In genomic region chr2:166105911-166106310, GRCm38 (mm10) we compare ENCODE assay signal across 12 mouse cellular contexts. TPM values are rescaled to one million over a fixed set of nuclear protein-coding genes. Genes with fewer than 3 reads are reported as not detected.
A peak's percentile ranks its signal among the peaks of the same experiment; 100 is the strongest.
DNase-seq lines count a peak whose midpoint lies in the region; ATAC-seq and TF ChIP-seq lines count a peak whose summit lies in the region.
"Had no signal": no experiment of that assay in that cellular context is flagged by ENCODE, and none has a peak within 500 bp of the region (broad histone marks: within the 10 kb centered on the region; RNA-seq: fewer than 3 reads in every experiment).

No protein-coding gene starts in this region.

- H3K4me3 ChIP-seq in heart, embryonic 16.5 days (ENCODE audit: low read length) = no peak overlapping the region
- H3K4me3 ChIP-seq in lung, embryonic 14.5 days (ENCODE audit: low read depth, low read length) = no peak overlapping the region
- no peak overlapping the region for H3K4me3 ChIP-seq in lung, adult 2 months (replicated peaks; ENCODE audit: extremely low read depth, low read depth, low read length)
- no peak overlapping the region for H3K4me3 ChIP-seq in hindbrain, postnatal 0 days (ENCODE audit: low read length)
- no peak overlapping the region for H3K4me3 ChIP-seq in stomach, embryonic 16.5 days (replicated peaks; ENCODE audit: low read length)
- H3K4me3 ChIP-seq: forebrain, embryonic 12.5 days had no signal

- ATAC-seq in heart, embryonic 16.5 days (replicated peaks; ENCODE audit: extremely low read depth, insufficient read depth, low FRiP score) = peak; percentile 50
- no peak for ATAC-seq in lung, embryonic 14.5 days (ENCODE audit: insufficient read depth)
- no peak for ATAC-seq in hindbrain, postnatal 0 days
- ATAC-seq in stomach, embryonic 16.5 days (ENCODE audit: insufficient read depth, low FRiP score) = 0 out of 2 replicates have a peak, but pooled peaks have one; percentile 2

- H3K36me3 ChIP-seq in heart, embryonic 16.5 days (ENCODE audit: control insufficient read depth, insufficient read depth) = no peaks in the 10 kb centered on the region
- no peaks in the 10 kb centered on the region for H3K36me3 ChIP-seq in lung, embryonic 14.5 days (ENCODE audit: insufficient read depth)
- no peaks in the 10 kb centered on the region for H3K36me3 ChIP-seq in hindbrain, postnatal 0 days (ENCODE audit: insufficient read depth, low read length)
- H3K36me3 ChIP-seq in stomach, embryonic 16.5 days (ENCODE audit: control insufficient read depth, insufficient read depth, low read length) = no peaks in the 10 kb centered on the region

- TF ChIP-seq POLR2A in lung, adult 2 months (IDR thresholded peaks at IDR 0.05; ENCODE audit: borderline replicate concordance, extremely low read depth, low read depth, low read length) = no peak

- DNase-seq in heart, postnatal 4 days = no peak
- DNase-seq in lung, embryonic 14.5 days = no peak
- DNase-seq in lung, adult 2 months = no peak
- DNase-seq in hindbrain, postnatal 0 days (ENCODE audit: low spot score) = no peak
- no peak for DNase-seq in thymus, postnatal 0 days (ENCODE audit: low spot score)
- DNase-seq: adrenal gland, postnatal 10 days; gastrocnemius, postnatal 36 days; kidney, adult 8-10 months had no signal

- peak overlapping the region; percentile 37; the same call in 1 of the 2 replicates for H3K9ac ChIP-seq in heart, embryonic 16.5 days (ENCODE audit: low read length)
- H3K9ac ChIP-seq in lung, embryonic 14.5 days = no peak overlapping the region
- no peak overlapping the region for H3K9ac ChIP-seq in hindbrain, postnatal 0 days (replicated peaks; ENCODE audit: low read length)
- H3K9ac ChIP-seq in stomach, embryonic 16.5 days (ENCODE audit: low read length) = 0 out of 2 replicates have a peak overlapping the region, but pooled peaks have one; percentile 3
- H3K9ac ChIP-seq: forebrain, embryonic 12.5 days had no signal

- H3K27me3 ChIP-seq in heart, embryonic 16.5 days (ENCODE audit: control insufficient read depth, insufficient read depth, low read length) = no peaks in the 10 kb centered on the region
- no peaks in the 10 kb centered on the region for H3K27me3 ChIP-seq in lung, embryonic 14.5 days (ENCODE audit: insufficient read depth, low read length)
- no peaks in the 10 kb centered on the region for H3K27me3 ChIP-seq in hindbrain, postnatal 0 days (ENCODE audit: insufficient read depth, low read length)
- no peaks in the 10 kb centered on the region for H3K27me3 ChIP-seq in stomach, embryonic 16.5 days (ENCODE audit: control insufficient read depth, insufficient read depth, low read length)
- H3K27me3 ChIP-seq: forebrain, embryonic 12.5 days had no signal

- H3K9me3 ChIP-seq in heart, embryonic 16.5 days (replicated peaks; ENCODE audit: control insufficient read depth, low read length) = no peaks in the 10 kb centered on the region
- H3K9me3 ChIP-seq in lung, embryonic 14.5 days (ENCODE audit: low read depth, low read length) = no peaks in the 10 kb centered on the region
- no peaks in the 10 kb centered on the region for H3K9me3 ChIP-seq in hindbrain, postnatal 0 days (ENCODE audit: low read length)
- no peaks in the 10 kb centered on the region for H3K9me3 ChIP-seq in stomach, embryonic 16.5 days (replicated peaks; ENCODE audit: control insufficient read depth, low read length)
- H3K9me3 ChIP-seq: forebrain, embryonic 12.5 days had no signal

- H3K4me1 ChIP-seq in heart, embryonic 16.5 days (ENCODE audit: control insufficient read depth, insufficient read depth, low read length) = peaks cover 36% of the 10 kb centered on the region
- no peaks in the 10 kb centered on the region for H3K4me1 ChIP-seq in lung, embryonic 14.5 days (ENCODE audit: insufficient read depth)
- H3K4me1 ChIP-seq in lung, adult 2 months (ENCODE audit: control insufficient read depth, insufficient read depth, low read length) = no peaks in the 10 kb centered on the region
- no peaks in the 10 kb centered on the region for H3K4me1 ChIP-seq in hindbrain, postnatal 0 days (ENCODE audit: insufficient read depth, low read length)
- H3K4me1 ChIP-seq in stomach, embryonic 16.5 days (ENCODE audit: control insufficient read depth, insufficient read depth, low read length) = peaks cover 23% of the 10 kb centered on the region

- no peak for TF ChIP-seq CTCF in lung, embryonic 14.5 days (IDR thresholded peaks at IDR 0.05; ENCODE audit: low read depth)
- no peak for TF ChIP-seq CTCF in lung, adult 2 months (IDR thresholded peaks at IDR 0.05; ENCODE audit: insufficient read depth, low read length)
- TF ChIP-seq CTCF in hindbrain, postnatal 0 days (IDR thresholded peaks at IDR 0.05; ENCODE audit: low read depth) = no peak

- 55% methylated on average over 9 of the region's 9 CpGs for WGBS in heart, embryonic 16.5 days
- WGBS in lung, embryonic 14.5 days = 73% methylated on average over 9 of the region's 9 CpGs
- WGBS in lung, adult 2 months = 65% methylated on average over 9 of the region's 9 CpGs
- WGBS in hindbrain, postnatal 0 days = 77% methylated on average over 9 of the region's 9 CpGs
- WGBS in stomach, embryonic 16.5 days = 55% methylated on average over 9 of the region's 9 CpGs

- peak overlapping the region; percentile 81 for H3K27ac ChIP-seq in heart, embryonic 16.5 days (ENCODE audit: low read length)
- H3K27ac ChIP-seq in lung, embryonic 14.5 days (ENCODE audit: low read depth) = peak overlapping the region; percentile 12; the same call in 1 of the 2 replicates
- H3K27ac ChIP-seq in hindbrain, postnatal 0 days = peak overlapping the region; percentile 4; the same call in 1 of the 2 replicates
- peak overlapping the region; percentile 63; the same call in 1 of the 2 replicates for H3K27ac ChIP-seq in stomach, embryonic 16.5 days (ENCODE audit: low read length)
- H3K27ac ChIP-seq: forebrain, embryonic 12.5 days had no signal

- H3K4me2 ChIP-seq in heart, embryonic 16.5 days (ENCODE audit: low read depth, low read length) = no peak overlapping the region; the same call in 1 of the 2 replicates
- no peak overlapping the region for H3K4me2 ChIP-seq in lung, embryonic 14.5 days
- no peak overlapping the region for H3K4me2 ChIP-seq in hindbrain, postnatal 0 days (ENCODE audit: low read depth, low read length)
- no peak overlapping the region for H3K4me2 ChIP-seq in stomach, embryonic 16.5 days (ENCODE audit: low read depth, low read length)
- H3K4me2 ChIP-seq: forebrain, embryonic 12.5 days had no signal

RNA-seq across cellular contexts. Expression of gene Sulf2, which starts 49.6 kb away (rescaled TPM):
- 61.8 and 73.3 TPM in 2 replicates for polyA plus RNA-seq in heart, embryonic 16.5 days (2015; fragmentation: Nextera tagmentation; extraction: Ambion mirVana)
- total RNA-seq in heart, postnatal 4 days (2021) = 100 to 1,000 TPM; 124 to 129 TPM
- 51.1 and 57.6 TPM in 2 replicates for polyA plus RNA-seq in lung, embryonic 14.5 days (2014; fragmentation: Nextera tagmentation; extraction: Ambion mirVana)
- 37.6 and 44.2 TPM in 2 replicates for polyA plus RNA-seq in lung, adult 2 months (2012; rRNA removed)
- 111 and 114 TPM in 2 replicates for total RNA-seq in hindbrain, postnatal 0 days (2014; rRNA removed)
- polyA plus RNA-seq in hindbrain, postnatal 0 days (2015; fragmentation: Nextera tagmentation; extraction: Ambion mirVana) = 71.4 and 81.6 TPM in 2 replicates
- polyA plus RNA-seq in stomach, embryonic 16.5 days (2015; fragmentation: Nextera tagmentation; extraction: Ambion mirVana) = 119 and 124 TPM in 2 replicates
- 9.4 and 12.6 TPM in 2 replicates for polyA plus RNA-seq in thymus, postnatal 0 days (2015; fragmentation: Nextera tagmentation; extraction: Ambion mirVana)
- total RNA-seq: CH12.LX had no signal

Comparison
In these comparisons a context has a peak if more than half of its experiments do, and no peak if none do; other contexts are left out.
1. ATAC-seq: peak in heart, embryonic 16.5 days (single experiment) and stomach, embryonic 16.5 days (single experiment); none in lung, embryonic 14.5 days (single experiment) and hindbrain, postnatal 0 days (single experiment).
2. H3K27ac ChIP-seq: peak in every context shown above with its lines; median percentile 81 in heart, embryonic 16.5 days; 63 in stomach, embryonic 16.5 days; 12 in lung, embryonic 14.5 days; 4 in hindbrain, postnatal 0 days.
3. H3K9ac ChIP-seq: peak in heart, embryonic 16.5 days (single experiment) and stomach, embryonic 16.5 days (single experiment); none in lung, embryonic 14.5 days (single experiment) and hindbrain, postnatal 0 days (single experiment).